Mouse (Mus musculus) retina, adult 2 months (tissue): ENCODE data around the gene Gm6525.
A peak's percentile ranks its signal among the peaks of the same experiment; 100 is the strongest.

Experiments
- DNase-seq: peaks from one replicate; pipeline ENCODE4 v3.0.0-alpha.2; 2012; ENCODE audit warnings: low read depth, low spot score

Gm6525 gene

GRCm38 (mm10) chr3:84169393-84170005 is 4.4 kb upstream of the Gm6525 start:
- DNase-seq: no peak

GRCm38 (mm10) chr3:84172406-84172805 is 1.5 kb upstream of the Gm6525 start:
- DNase-seq: no peak

DNA sequence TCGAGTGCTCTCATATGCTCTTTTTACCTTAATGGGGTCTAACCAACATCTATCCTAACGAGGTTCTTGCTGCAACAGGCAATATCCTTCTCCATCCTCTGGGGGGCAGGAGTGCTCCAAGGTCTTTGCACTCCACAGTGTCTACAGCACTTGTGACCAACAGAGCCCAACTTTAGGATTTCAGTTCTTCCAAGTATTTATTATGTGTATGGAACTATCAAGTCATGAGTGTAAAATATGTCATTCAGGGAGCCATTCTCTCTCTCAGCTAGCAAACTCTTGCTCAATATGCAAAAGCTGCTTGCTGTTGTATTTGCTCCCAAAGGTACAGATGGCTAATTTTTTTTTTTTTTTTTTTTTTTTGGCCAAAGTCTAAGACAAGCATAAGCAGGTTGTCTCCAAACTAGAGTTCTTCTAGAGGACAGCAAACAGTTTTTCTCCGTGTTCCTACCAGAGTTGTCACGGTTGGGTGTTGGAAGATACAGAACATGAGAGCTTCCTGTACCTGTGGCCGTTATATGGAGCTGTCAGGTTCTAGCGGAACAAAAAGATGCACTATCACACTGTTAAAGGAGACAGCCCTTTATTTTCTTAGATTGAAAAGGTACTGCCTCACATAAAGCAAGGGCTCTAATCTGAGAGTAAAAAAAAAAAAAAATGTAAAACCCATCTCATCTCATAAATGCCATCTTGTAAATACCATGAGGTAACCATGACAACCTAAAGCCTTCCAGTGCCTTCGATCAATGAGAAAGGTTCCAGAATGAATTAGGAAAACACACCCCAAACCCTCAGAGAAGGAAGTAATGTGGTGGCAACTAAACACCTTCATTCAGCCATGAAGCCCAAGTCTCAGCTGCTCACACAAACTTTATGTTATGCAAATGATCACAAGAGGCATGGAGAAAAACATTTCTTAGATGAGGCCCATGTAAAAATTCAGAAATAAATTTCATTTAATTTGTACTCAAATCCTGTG is 1.7 kb downstream of the Gm6525 start:
- DNase-seq: peak; percentile 53

DNA sequence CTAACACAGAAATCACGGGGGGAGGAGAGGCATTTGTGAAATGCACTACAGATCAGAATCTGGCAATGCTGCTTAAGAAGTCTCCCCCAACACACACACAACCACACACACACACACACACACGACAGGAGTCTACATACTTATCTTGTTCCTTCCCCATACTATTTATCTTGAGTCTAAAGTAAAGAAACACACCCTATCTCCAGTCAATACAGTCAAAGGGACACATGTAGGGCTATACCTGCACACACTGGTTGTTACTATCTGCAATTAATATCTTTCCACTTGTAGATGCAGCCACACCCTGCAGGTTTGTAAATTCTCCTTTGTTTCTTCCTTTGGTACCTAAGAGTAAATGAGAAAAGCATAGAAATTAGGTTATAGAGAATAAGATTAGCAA is 3.9 kb downstream of the Gm6525 start:
- DNase-seq: no peak

DNA sequence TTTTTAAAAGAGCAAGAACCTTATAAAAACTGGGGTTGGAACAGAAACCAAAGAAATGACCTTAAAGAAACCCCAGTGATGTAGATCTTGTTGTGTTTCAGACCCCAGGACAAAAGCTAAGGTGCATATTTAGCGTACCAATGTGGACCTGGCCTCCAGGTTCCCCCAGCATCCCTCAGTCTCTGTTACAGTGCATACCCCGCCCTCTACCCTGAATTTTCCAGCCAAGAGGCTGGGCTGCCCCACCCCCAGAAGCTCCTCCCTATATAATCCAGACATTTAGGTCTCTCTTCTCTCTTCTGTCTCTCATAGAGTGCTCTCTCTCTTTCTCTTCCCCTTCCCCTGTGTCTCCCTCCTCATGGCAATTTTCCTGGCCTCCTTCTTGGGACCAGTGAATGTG is 6.4 kb downstream of the Gm6525 start:
- DNase-seq: no peak

- no peak for DNase-seq
Observed at GRCm38 (mm10) chr3:84181102-84181501, 7.2 kb downstream of the Gm6525 start.

GRCm38 (mm10) chr3:84181717-84182116 is 7.8 kb downstream of the Gm6525 start:
- no peak for DNase-seq

GRCm38 (mm10) chr3:84189629-84190173 is 15.8 kb downstream of the Gm6525 start:
- no peak for DNase-seq

DNA sequence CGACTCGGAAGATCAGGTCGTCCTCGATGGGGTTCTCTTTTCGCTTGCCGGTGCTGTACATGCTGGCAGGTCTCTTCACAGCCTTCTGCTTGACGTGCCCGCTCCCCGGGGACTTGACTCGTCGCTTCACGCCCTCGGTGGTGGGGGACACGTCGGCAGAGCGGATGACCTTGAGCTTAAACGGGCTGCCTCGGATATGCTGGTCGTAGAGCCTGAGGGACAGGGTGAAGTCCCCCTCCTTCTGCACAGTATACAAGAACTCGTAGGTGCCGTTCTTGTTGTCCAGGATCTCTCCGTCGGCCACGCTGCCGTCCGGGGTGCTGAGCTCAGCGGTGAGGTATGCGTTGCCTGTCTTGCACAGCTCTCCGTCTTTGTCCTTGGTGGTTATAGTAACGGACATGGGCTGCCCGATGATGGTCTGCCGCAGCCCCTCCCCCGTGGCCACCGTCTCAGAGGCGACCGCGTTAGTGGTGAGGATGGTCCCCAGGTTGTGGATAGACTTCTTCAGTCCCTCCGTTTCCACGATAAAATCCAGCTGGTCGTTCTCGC is 16.7 kb downstream of the Gm6525 start:
- DNase-seq: no peak

- DNase-seq: no peak
Observed at GRCm38 (mm10) chr3:84191141-84191881, 17.4 kb downstream of the Gm6525 start.

GRCm38 (mm10) chr3:84193881-84194280 is 20.0 kb downstream of the Gm6525 start:
- DNase-seq: no peak

GRCm38 (mm10) chr3:84198229-84198628 is 24.3 kb downstream of the Gm6525 start:
- DNase-seq: no peak

GRCm38 (mm10) chr3:84199516-84199915 is 25.6 kb downstream of the Gm6525 start:
- DNase-seq: no peak

GRCm38 (mm10) chr3:84200559-84201420 is 26.9 kb downstream of the Gm6525 start:
- no peak for DNase-seq

DNA sequence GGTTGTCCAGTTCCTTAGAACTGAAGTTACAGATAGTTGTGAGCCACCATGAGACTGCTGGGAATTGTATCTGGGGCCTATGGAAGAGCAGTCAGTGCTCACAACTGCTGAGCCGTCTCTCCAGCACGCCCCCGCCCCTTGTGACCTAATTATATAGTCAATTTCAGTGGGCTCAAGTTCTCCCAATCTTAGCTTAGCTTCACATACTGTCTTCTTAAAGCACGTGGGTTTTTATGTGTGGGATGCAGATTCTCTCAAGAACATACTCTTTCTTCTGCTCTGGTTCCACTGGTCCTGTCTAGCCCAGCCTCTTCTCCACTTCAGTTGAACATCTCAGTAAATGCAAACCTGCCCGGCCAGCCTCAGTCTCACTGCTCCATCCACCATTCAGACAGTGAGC is 30.7 kb downstream of the Gm6525 start:
- DNase-seq: no peak

DNA sequence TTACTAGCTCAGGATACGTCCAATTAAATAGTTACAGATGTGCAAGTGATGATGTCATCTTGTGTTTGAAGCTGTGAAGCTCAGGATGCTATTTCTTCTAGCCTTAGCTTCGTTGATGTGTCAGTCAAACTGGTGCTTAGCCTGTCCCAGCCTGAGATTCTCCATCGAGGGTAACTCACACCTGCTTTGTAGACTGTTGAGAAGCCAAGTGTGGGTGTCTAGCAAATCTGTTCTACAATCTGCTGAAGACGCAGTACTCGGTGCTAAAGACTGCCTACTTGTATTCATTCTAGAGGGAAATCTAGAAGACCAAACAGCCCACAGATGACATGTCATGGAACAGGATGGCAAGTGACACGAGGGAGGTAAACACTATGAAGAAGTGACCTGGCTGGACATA is 31.7 kb downstream of the Gm6525 start:
- no peak for DNase-seq

- DNase-seq: no peak
Observed at GRCm38 (mm10) chr3:84206106-84206505, 32.2 kb downstream of the Gm6525 start.

DNA sequence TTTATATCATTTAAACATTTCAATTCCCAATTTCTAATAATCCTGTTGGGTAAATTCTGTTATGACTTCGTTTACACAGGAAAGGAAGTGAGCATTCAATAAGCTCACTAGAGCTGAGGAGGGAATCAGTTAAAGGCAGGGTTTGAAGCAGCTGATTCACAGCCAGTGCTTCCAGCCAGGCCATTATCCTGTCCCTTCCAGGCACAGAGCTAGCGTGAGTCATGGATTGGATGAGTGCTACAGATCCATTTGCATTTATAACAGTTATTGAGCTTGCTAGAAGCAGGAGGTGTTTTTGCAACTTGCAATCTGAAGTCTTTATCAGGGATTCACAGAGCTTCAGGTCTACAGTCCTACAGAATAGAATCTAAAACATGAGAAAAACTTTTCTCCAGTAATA is 33.5 kb downstream of the Gm6525 start:
- no peak for DNase-seq

- no peak for DNase-seq
Observed at GRCm38 (mm10) chr3:84208475-84208874, 34.6 kb downstream of the Gm6525 start.

DNA sequence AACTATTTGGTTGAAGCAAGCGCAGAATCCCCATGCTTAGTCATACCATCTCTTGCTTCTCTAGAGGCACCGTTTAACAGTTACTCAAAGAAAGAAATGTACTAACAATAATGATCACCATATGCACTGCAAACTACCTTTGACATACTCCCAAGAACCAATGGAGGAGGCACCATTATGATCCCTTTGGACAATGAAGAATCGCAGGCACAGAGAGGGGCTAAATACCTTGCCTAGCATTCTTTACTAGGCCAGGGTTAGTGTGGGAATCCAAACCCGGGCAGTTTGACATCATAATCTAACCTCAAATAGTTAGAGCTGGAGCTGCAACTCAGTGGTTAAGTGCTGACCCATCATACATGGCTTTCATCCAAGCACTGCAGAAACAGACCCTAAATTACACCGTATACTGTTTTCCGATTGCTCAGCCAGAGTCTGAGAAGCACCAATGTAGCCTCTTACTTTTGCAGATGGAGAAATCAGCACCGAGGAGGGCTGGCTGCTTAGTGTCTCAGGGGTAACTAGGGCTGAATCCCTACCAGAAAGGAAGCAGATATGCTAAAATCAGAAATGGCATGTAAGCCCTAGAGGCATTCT is 35.1 kb downstream of the Gm6525 start:
- no peak for DNase-seq
